ENCODE assay signal across 8 mouse cellular contexts in the genomic region with DNA sequence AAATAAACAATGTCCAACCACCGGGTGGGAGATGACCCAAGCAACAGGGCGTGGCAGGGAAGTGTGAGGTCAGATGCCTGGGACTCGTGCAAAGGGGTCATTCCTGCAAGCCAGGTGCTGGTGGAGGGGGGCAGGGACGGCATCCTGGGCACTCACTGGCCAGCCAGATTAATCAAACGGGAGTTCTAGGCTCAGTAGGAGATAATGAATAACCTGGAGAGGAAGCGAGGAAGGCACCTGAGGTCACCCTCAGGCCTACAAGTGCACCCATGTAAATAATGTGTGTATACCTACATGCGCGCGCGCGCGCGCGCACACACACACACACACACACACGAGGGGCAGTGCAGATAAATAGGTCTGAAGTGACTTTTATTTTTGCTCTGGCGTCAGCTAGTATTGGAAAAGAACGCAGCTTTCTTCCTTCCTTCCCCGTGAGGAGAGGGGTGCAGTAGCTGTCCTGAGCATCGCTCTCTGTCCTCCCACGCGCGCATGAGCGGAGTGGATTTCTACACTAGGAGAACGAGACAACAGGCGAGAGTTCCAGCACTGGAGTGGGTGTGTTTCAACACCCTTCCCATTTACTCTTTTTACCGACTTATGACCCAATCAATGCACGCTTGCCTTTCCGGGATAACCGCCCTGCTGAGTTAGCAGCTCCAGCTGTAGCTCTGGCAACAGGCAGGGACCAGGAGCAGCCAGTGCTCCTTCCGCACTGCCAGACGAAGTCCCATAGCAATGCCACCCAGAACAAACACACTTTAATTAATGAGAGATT.
DNase-seq lines count a peak whose midpoint lies in the region; ATAC-seq and TF ChIP-seq lines count a peak whose summit lies in the region.

No protein-coding gene starts in this region.

- 41% methylated on average over 31 of the region's 31 CpGs for WGBS in intestine, embryonic 15.5 days
- WGBS in small intestine, adult 2 months: 65% methylated on average over 31 of the region's 31 CpGs

- TF ChIP-seq POLR2A in small intestine, adult 2 months (IDR thresholded peaks at IDR 0.05; ENCODE audit: low read depth, low read length): no peak

- H3K27ac ChIP-seq in intestine, embryonic 15.5 days: no peak overlapping the region
- H3K27ac ChIP-seq in small intestine, adult 2 months (ENCODE audit: insufficient read depth, low read depth, low read length): 0 out of 2 replicates have a peak overlapping the region, but pooled peaks have one; percentile 2

- intact Hi-C loops in left cerebral cortex, postnatal 14 days (cut with DNase I): loop anchor here (5.0 kb wide), 1 partner anchor 89 kb away; no protein-coding TSS in a partner anchor

- 0 out of 2 replicates have a peak overlapping the region, but pooled peaks have one; percentile 8 for H3K9ac ChIP-seq in intestine, embryonic 15.5 days

- peak overlapping the region; percentile 6; the same call in 1 of the 2 replicates for H3K4me3 ChIP-seq in intestine, embryonic 15.5 days (replicated peaks)
- peak overlapping the region; percentile 33 for H3K4me3 ChIP-seq in small intestine, adult 2 months (ENCODE audit: low read depth, low read length)

- TF ChIP-seq CTCF in small intestine, adult 2 months (IDR thresholded peaks at IDR 0.05; ENCODE audit: extremely low read depth, insufficient read length, insufficient replicate concordance, low read depth, low read length): no peak

- peak; percentile 42 for DNase-seq in embryo, embryonic 10 days (ENCODE audit: low spot score)
- no peak for DNase-seq in embryo, embryonic 9.5 days (ENCODE audit: extremely low spot score)
- DNase-seq in heart, adult 11 months: peak; percentile 97
- peak; percentile 63 to 65 for DNase-seq in left cerebral cortex, postnatal 14 days (ENCODE audit: low spot score in 2 of 2)
- DNase-seq in lung, postnatal 36 days: peak; percentile 52
- DNase-seq in natural killer cell, adult 2 months (ENCODE audit: low spot score in 2 of 2): no peak

- H3K4me2 ChIP-seq in intestine, embryonic 15.5 days (replicated peaks): peak overlapping the region; percentile 52

- H3K36me3 ChIP-seq in intestine, embryonic 15.5 days: no peaks in the 10 kb centered on the region
- H3K36me3 ChIP-seq in small intestine, adult 2 months (ENCODE audit: control insufficient read depth, insufficient read depth, low read length): no peaks in the 10 kb centered on the region

- no peaks in the 10 kb centered on the region for H3K9me3 ChIP-seq in intestine, embryonic 15.5 days

- 0 out of 2 replicates have a peak, but pooled peaks cover 13% of the 10 kb centered on the region for H3K4me1 ChIP-seq in intestine, embryonic 15.5 days (replicated peaks)
- H3K4me1 ChIP-seq in small intestine, adult 2 months (ENCODE audit: control insufficient read depth, insufficient read depth, insufficient read length, low read length): peaks cover 10% of the 10 kb centered on the region; the same call in 1 of the 2 replicates

- peak; percentile 76 for ATAC-seq in intestine, embryonic 15.5 days

- H3K27me3 ChIP-seq in intestine, embryonic 15.5 days (replicated peaks): no peaks in the 10 kb centered on the region
- H3K27me3 ChIP-seq in small intestine, adult 2 months (ENCODE audit: control insufficient read depth, insufficient read depth, low read length): no peaks in the 10 kb centered on the region

Comparison
In these comparisons a context has a peak if more than half of its experiments do, and no peak if none do; other contexts are left out.
1. DNase-seq: peak in embryo, embryonic 10 days (single experiment), heart, adult 11 months (single experiment), left cerebral cortex, postnatal 14 days (2 of 2) and lung, postnatal 36 days (single experiment); none in embryo, embryonic 9.5 days (single experiment) and natural killer cell, adult 2 months (0 of 2).